Mouse (Mus musculus): ENCODE measurements around the gene Ggn. TPM values are rescaled to one million over a fixed set of nuclear protein-coding genes. Genes with fewer than 3 reads are reported as not detected.

Ggn gene
- polyA plus RNA-seq, 1 experiment: 0.74 TPM

DNA sequence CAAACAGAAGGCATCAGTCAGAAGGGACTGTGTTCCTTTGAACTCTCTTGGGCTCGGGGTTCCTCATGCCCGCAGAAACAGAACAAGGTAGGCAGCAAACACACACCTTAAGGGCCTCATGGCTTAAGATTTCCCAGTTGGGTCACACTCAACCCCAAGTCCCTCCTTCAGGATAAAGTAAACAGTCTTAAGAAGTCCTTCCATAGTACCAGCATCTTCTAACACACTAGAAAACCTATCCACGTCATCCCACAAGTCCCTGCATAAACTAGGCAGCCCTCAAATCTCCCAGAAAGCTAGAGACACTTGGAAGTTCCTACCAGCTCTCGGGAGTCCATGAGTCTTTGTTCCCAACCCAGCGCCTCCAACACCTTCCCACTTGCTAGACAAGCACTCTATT lies 7.7 kb upstream of the Ggn start:
- peaks cover 7% of the 10 kb centered on the region for H3K4me1 ChIP-seq (ENCODE audit: control insufficient read depth, insufficient read depth, insufficient read length, low read length)
- H3K27me3 ChIP-seq (ENCODE audit: control insufficient read depth, insufficient read depth, low read length): no peaks in the 10 kb centered on the region
- no peaks in the 10 kb centered on the region for H3K36me3 ChIP-seq (ENCODE audit: control insufficient read depth, insufficient read depth, low read length)
- WGBS: 51% methylated on average over 5 of the region's 5 CpGs
- no peak overlapping the region for H3K4me3 ChIP-seq (ENCODE audit: low read depth, low read length)
- TF ChIP-seq POLR2A (IDR thresholded peaks at IDR 0.05; ENCODE audit: low read depth, low read length) (no peak), CTCF (IDR thresholded peaks at IDR 0.05; ENCODE audit: extremely low read depth, insufficient read length, insufficient replicate concordance, low read depth, low read length) (no peak)
- no peak overlapping the region for H3K27ac ChIP-seq (ENCODE audit: insufficient read depth, low read depth, low read length)

DNA sequence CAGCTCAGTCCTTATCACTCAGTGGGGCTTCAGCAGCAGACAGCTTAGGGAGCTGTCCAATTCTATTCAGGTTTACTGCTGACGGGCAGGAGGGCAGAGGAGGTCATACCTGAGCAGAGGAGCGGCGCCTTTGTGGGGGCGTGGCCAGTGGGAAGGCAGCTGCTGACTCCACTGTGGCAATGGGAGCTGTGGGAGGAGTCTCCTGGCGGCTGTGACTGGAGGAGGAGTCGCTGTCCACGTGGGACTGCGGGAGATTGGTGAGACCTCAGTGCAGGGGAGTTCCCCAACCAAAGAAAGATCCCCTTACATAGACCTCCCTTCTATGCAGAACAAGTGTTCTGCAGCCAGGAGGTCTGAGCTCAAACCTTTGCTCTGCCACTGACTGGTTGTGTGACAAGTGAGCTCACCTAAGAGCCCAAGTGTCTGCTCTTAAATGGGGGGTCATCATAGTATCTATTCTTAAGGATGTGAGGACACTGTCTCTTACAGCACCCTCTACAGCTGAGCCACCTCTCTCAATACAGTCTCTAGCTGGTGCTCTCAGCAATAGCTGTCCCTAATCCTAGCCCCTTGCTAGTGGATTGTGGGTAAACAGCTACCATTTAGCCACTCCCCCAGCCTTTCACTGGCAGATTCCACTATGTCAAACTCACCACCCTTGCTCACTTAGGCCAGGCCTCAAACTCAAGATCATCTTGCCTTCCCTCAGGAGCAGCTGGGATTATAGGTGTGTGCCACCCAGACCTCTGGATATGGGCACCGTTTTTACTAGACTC lies 7.1 kb upstream of the Ggn start:
- TF ChIP-seq CTCF (IDR thresholded peaks at IDR 0.05; ENCODE audit: extremely low read depth, insufficient read length, insufficient replicate concordance, low read depth, low read length): no peak
- no peak for TF ChIP-seq POLR2A (IDR thresholded peaks at IDR 0.05; ENCODE audit: low read depth, low read length)
- H3K36me3 ChIP-seq (ENCODE audit: control insufficient read depth, insufficient read depth, low read length): no peaks in the 10 kb centered on the region
- no peak overlapping the region for H3K27ac ChIP-seq (ENCODE audit: insufficient read depth, low read depth, low read length)
- peaks cover 7% of the 10 kb centered on the region for H3K4me1 ChIP-seq (ENCODE audit: control insufficient read depth, insufficient read depth, insufficient read length, low read length)
- H3K4me3 ChIP-seq (ENCODE audit: low read depth, low read length): no peak overlapping the region
- H3K27me3 ChIP-seq (ENCODE audit: control insufficient read depth, insufficient read depth, low read length): 0 out of 2 replicates have a peak, but pooled peaks cover under 1% of the 10 kb centered on the region
- WGBS: 14% methylated on average over 9 of the region's 9 CpGs

DNA sequence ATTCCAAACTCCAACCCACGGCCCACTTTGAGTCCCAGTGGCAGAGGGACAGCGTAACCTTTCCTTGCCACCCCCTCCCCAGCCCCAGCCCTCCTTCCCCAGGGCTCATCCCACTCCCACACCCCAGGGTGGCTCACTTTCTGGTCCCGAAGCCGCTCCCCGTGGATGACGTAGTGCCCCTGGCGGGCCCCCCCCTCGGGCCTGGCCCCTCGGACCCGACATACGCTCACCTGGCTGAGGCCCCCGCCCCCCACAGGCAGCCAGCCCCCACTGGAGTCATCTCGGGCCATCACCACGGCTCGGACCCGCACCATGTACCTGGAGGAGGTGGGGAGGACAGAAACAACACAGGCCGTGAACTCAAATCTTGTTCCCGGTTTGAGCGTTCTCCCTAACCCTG lies 2.4 kb upstream of the Ggn start:
- Histone ChIP-seq H3K27ac (ENCODE audit: insufficient read depth, low read depth, low read length) (no peak overlapping the region), H3K4me3 (ENCODE audit: low read depth, low read length) (no peak overlapping the region), H3K4me1 (ENCODE audit: control insufficient read depth, insufficient read depth, insufficient read length, low read length) (peaks cover 24% of the 10 kb centered on the region), H3K27me3 (ENCODE audit: control insufficient read depth, insufficient read depth, low read length) (peaks cover 34% of the 10 kb centered on the region), H3K36me3 (ENCODE audit: control insufficient read depth, insufficient read depth, low read length) (no peaks in the 10 kb centered on the region)
- WGBS: 47% methylated on average over 19 of the region's 19 CpGs
- TF ChIP-seq POLR2A (IDR thresholded peaks at IDR 0.05; ENCODE audit: low read depth, low read length) (no peak), CTCF (IDR thresholded peaks at IDR 0.05; ENCODE audit: extremely low read depth, insufficient read length, insufficient replicate concordance, low read depth, low read length) (no peak)

DNA sequence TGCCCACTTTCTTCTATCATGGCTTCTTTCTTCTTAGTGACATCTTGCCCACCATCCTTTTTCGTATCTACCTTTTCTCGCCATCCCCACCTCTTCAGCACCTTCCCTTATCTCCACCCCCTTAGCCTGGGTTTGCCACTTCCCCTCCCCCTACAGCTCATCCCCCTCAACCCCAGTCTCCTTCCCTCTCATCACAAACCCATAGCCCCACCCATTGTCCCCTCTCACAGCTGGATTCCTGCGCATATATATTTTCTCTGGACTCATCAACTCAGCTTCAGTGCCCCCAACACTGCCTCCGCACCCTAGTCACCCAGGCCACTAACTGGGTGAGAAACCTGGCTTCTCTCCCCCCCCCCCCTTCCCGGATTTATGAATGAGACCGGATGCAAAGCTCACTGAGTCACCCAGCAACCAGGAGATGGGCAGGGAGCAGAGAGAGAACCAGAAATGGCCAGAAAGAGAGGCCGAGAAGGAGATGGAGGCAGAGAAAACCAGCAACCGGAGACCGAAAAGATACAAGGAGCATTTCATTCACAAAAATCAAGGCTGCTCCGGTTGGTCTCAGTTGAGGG lies 1.8 kb upstream of the Ggn start:
- Histone ChIP-seq H3K4me1 (ENCODE audit: control insufficient read depth, insufficient read depth, insufficient read length, low read length) (peaks cover 20% of the 10 kb centered on the region), H3K27me3 (ENCODE audit: control insufficient read depth, insufficient read depth, low read length) (peaks cover 34% of the 10 kb centered on the region), H3K27ac (ENCODE audit: insufficient read depth, low read depth, low read length) (no peak overlapping the region), H3K4me3 (ENCODE audit: low read depth, low read length) (no peak overlapping the region), H3K36me3 (ENCODE audit: control insufficient read depth, insufficient read depth, low read length) (peaks cover 2% of the 10 kb centered on the region)
- 28% methylated on average over 10 of the region's 10 CpGs for WGBS
- no peak for TF ChIP-seq CTCF (IDR thresholded peaks at IDR 0.05; ENCODE audit: extremely low read depth, insufficient read length, insufficient replicate concordance, low read depth, low read length)
- no peak for TF ChIP-seq POLR2A (IDR thresholded peaks at IDR 0.05; ENCODE audit: low read depth, low read length)

DNA sequence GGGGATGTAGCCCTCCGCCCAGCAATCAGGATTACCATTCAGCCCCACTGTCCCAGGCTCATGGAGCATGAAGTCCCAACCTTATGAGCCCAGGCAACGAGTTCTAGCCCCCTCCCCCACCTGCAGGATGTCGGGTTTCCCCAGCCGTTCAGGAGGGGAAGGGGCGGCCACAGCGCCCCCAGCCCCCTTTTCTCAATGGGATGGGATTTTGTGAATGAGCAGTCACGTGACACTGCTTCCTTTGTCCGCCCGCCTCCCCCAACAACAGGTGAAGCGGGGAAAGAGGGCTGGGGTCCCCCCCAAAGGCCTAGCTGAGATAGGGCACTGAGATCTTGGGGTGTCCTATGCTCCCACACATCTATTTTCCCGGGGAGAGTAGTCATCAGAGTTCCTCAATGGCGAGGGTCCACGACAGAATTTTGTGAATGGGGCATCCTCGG lies 1.2 kb upstream of the Ggn start:
- peak overlapping the region; percentile 81 for H3K4me3 ChIP-seq (ENCODE audit: low read depth, low read length)
- 7% methylated on average over 14 of the region's 14 CpGs for WGBS

DNA sequence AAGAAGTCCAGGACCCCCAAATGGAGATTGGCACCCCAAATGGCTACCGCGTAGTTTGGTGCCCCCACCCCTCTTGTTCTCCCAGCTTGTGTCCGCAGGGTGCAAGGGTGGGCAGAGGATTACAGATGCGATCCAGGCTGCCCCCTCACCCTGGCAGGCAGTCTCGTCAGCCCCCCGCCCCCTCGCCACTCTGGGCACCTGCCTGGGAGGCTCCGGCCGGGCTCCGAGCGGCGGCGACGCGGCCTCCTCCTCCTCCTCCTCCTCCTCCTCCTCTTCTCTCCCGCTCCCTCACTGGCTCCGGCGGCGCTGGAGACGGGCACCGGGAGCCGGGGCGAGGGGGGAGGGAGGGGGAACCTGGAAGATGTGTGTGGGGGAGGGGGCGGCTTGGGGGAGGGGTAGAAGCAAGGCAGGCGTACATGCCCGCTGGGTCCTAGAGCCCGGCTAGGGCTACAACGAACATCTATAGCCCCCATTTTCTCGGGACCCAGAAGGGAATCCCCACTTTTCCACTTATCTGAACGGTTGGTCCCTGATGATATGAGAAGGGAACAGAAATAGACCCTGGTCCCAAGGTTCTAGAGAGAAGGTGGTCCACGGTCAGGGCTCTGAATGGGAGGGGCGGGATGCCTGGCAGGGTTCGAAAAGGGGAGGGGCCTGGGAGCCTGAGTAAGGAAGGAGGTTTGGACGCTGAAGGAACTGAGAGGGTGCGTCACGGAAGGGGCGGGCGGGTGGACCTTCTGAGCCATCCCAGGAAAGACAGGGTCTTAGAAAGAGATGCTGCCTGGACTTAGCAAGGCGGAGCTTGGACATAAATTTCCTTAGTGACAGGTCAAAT lies 562 bp upstream of the Ggn start:
- peaks cover 11% of the 10 kb centered on the region for H3K36me3 ChIP-seq (ENCODE audit: control insufficient read depth, insufficient read depth, low read length)
- under 1% methylated on average over 30 of the region's 39 CpGs for WGBS

More for the DNA sequence above, 1.2 kb upstream of the Ggn start:
- TF ChIP-seq POLR2A (IDR thresholded peaks at IDR 0.05; ENCODE audit: low read depth, low read length): no peak
- no peak for TF ChIP-seq CTCF (IDR thresholded peaks at IDR 0.05; ENCODE audit: extremely low read depth, insufficient read length, insufficient replicate concordance, low read depth, low read length)
- Histone ChIP-seq H3K36me3 (ENCODE audit: control insufficient read depth, insufficient read depth, low read length) (peaks cover 5% of the 10 kb centered on the region), H3K27me3 (ENCODE audit: control insufficient read depth, insufficient read depth, low read length) (peaks cover 34% of the 10 kb centered on the region), H3K4me1 (ENCODE audit: control insufficient read depth, insufficient read depth, insufficient read length, low read length) (peaks cover 20% of the 10 kb centered on the region), H3K27ac (ENCODE audit: insufficient read depth, low read depth, low read length) (no peak overlapping the region)

More for the DNA sequence above, 562 bp upstream of the Ggn start:
- H3K4me1 ChIP-seq (ENCODE audit: control insufficient read depth, insufficient read depth, insufficient read length, low read length): peaks cover 20% of the 10 kb centered on the region
- no peak overlapping the region for H3K27ac ChIP-seq (ENCODE audit: insufficient read depth, low read depth, low read length)
- TF ChIP-seq POLR2A (IDR thresholded peaks at IDR 0.05; ENCODE audit: low read depth, low read length): no peak
- TF ChIP-seq CTCF (IDR thresholded peaks at IDR 0.05; ENCODE audit: extremely low read depth, insufficient read length, insufficient replicate concordance, low read depth, low read length): no peak
- H3K4me3 ChIP-seq (ENCODE audit: low read depth, low read length): peak overlapping the region; percentile 81
- H3K27me3 ChIP-seq (ENCODE audit: control insufficient read depth, insufficient read depth, low read length): peaks cover 34% of the 10 kb centered on the region
